Mouse (Mus musculus): ENCODE data around the gene Sec24c.
A peak's percentile ranks its signal among the peaks of the same experiment; 100 is the strongest.

Gene Sec24c

GRCm38 (mm10) chr14:20660827-20661660, 13.1 kb upstream of the Sec24c start:
- DNase-seq (ENCODE audit: low spot score) = peak; percentile 100

- DNase-seq (ENCODE audit: low spot score) = peak; percentile 32
These were observed 12.3 kb upstream of the Sec24c start for GRCm38 (mm10) chr14:20661661-20662331.

DNA sequence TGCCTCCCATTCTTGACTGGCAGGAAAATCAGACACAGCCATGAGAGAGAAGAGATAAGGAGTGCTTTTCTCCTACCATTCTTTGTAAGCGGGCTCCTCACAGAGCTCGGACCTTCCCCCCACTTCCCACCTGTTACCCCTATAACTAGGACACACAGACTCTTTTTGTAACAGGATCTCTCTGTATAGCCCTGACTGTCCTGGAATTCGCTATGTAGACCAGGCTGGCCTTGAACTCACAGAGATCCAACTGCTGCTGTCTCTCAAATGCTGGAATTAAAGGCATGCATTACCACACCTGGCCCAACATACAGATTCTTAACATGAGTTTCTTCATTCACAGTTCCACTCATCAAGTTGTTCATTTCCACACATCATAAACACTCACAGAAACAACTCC, 11.4 kb upstream of the Sec24c start:
- no peak for DNase-seq (ENCODE audit: low spot score)

DNA sequence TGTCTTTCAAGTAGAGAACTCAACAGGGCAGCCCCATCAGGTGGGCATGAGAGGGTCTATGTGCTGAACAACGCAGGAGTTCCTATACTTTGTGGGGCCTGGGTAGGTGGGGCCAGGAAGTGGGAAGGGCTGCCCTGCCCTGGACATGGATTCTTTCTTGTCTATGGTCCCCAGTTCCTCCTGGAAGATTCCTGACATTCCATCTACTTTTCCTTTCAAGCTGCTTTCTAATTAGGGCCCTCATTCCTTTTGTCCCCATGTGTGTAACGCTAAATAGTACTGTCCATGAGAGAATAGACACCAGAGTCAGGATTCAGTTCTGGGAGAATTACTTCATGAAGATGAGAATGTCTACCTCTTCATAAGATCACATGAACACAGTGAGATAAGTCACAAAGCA, 10.5 kb upstream of the Sec24c start:
- no peak for DNase-seq (ENCODE audit: low spot score)

- no peak for DNase-seq (ENCODE audit: low spot score)
These were observed 9.7 kb upstream of the Sec24c start for GRCm38 (mm10) chr14:20664436-20664835.

- no peak for DNase-seq (ENCODE audit: low spot score)
These were observed 6.6 kb upstream of the Sec24c start for GRCm38 (mm10) chr14:20667469-20667868.

- no peak for DNase-seq (ENCODE audit: low spot score)
These were observed 5.8 kb upstream of the Sec24c start, which contains the start of gene Synpo2l for GRCm38 (mm10) chr14:20668154-20668810. Gene Synpo2l (minus strand): TSS chr14:20668354.

GRCm38 (mm10) chr14:20672990-20673389, 1.1 kb upstream of the Sec24c start:
- DNase-seq (ENCODE audit: low spot score) = peak; percentile 69

DNA sequence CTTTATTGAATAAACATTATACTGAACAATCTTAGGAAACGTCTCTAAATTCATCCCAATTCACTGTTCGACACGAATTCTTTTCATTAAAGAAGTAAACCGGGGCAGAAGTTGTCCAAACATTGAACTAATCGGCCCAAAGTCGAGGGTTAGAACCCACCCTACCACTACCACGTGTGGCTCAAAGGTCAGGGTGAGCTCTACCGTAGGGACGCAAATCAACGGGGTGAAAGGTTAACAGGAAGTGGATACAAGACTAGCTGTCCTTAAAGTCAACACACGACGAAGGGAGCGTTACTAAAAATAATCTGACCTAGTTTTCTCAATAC, 409 bp upstream of the Sec24c start:
- DNase-seq (ENCODE audit: low spot score) = no peak

GRCm38 (mm10) chr14:20677906-20678305, 3.8 kb downstream of the Sec24c start:
- DNase-seq (ENCODE audit: low spot score) = no peak

GRCm38 (mm10) chr14:20681742-20682141, 7.6 kb downstream of the Sec24c start:
- no peak for DNase-seq (ENCODE audit: low spot score)

DNA sequence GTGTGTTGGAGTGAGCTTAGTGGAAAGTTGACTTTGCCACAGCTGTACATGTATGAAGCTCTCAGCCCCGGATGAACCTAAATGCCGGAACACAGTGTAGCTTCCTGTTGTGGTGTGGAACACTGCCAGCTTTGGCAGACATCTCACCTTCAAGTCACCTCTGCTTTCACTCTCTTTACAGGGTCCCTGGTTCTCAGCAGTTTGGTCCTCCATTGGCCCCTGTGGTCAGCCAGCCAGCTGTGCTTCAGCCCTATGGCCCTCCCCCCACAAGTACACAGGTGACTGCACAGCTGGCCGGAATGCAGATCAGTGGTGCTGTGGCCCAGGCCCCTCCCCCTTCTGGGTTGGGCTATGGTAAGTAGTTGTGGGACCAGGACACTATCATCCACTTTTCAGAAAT, 8.4 kb downstream of the Sec24c start:
- DNase-seq (ENCODE audit: low spot score) = no peak

GRCm38 (mm10) chr14:20686576-20686975, 12.5 kb downstream of the Sec24c start:
- no peak for DNase-seq (ENCODE audit: low spot score)

DNA sequence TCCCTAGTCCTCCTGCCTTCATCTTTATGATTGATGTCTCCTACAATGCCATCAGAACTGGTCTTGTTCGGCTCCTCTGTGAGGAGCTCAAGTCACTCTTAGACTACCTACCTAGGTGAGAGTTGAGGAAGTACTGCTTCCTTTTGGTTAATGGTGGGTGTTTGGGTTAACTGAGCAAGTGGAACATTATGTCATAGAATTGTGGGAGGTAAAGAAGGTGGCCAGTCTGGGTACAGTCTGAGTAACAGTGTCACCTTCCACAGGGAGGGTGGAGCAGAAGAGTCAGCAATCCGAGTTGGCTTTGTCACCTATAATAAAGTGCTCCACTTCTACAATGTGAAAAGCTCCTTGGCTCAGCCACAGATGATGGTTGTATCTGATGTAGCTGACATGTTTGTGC, 14.9 kb downstream of the Sec24c start:
- no peak for DNase-seq (ENCODE audit: low spot score)

DNA sequence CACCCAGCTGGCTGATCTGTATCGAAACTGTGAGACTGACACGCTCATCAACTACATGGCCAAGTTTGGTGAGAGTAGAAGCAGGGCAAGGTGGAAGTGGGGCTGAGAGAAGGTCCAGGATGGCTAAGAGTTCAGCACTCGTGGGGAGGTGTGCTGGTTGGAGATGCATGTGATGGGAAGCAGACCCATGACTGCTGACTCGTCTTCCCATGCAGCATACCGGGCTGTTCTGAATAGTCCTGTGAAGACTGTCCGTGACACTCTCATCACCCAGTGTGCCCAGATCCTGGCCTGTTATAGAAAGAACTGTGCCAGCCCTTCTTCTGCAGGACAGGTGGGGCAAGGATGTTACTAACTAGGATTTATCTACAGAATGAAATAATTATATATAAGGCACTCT, 17.7 kb downstream of the Sec24c start:
- DNase-seq (ENCODE audit: low spot score) = no peak

DNA sequence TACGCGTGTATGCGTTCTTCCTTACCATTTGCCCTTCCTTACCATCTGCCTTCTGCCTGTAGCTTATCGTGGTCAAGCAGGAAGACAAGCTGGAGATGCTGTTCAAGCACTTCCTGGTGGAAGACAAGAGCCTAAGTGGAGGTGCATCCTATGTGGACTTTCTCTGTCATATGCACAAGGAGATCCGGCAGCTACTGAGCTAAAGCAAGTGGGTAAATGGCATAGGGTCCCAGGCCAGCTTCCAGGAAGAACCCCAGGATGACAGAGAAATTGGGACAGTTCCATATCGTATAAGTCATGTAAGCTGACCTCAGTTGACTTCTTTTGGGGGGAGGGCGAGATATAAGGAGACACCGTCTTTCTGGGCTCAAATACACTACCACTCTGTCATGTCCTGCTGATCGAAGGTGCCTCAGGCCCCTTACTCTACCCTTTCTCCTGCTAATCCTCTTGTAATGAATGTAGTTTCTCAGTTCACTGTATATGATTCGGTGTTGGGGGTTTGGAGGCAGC, 19.5 kb downstream of the Sec24c start:
- no peak for DNase-seq (ENCODE audit: low spot score)

DNA sequence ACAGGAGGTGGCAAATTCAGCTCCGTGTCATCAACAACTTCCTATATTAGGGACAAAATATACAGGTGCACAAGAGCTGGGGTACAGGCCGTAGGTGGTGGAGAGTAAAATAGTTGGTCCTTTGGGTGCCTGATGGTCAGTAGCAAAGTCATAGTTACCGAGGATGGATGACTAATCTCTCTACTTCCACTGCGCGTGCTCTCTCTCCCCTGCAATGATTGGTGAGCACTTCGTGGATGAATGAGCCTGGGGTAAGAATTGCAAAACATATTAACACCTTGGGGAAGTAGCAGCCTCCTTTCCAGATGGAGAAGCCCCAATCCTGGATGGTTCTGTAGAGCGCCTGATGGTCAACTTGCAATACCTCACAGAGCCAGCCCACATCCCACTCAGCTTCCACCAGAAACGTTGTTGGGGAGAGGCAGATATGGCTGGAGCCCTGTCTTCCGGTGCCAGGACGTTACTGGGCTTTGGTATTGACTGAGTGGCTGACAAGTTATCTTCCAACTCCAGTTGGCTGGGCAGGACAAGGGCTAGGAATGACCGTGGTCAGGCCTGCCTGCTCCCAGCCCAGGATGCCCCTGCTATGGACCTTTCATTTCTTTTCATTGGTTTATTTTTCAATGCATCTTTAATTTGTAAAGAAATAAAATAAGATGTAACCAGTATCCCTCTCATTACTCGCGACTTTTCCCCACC, 20.2 kb downstream of the Sec24c start:
- DNase-seq (ENCODE audit: low spot score) = no peak

DNA sequence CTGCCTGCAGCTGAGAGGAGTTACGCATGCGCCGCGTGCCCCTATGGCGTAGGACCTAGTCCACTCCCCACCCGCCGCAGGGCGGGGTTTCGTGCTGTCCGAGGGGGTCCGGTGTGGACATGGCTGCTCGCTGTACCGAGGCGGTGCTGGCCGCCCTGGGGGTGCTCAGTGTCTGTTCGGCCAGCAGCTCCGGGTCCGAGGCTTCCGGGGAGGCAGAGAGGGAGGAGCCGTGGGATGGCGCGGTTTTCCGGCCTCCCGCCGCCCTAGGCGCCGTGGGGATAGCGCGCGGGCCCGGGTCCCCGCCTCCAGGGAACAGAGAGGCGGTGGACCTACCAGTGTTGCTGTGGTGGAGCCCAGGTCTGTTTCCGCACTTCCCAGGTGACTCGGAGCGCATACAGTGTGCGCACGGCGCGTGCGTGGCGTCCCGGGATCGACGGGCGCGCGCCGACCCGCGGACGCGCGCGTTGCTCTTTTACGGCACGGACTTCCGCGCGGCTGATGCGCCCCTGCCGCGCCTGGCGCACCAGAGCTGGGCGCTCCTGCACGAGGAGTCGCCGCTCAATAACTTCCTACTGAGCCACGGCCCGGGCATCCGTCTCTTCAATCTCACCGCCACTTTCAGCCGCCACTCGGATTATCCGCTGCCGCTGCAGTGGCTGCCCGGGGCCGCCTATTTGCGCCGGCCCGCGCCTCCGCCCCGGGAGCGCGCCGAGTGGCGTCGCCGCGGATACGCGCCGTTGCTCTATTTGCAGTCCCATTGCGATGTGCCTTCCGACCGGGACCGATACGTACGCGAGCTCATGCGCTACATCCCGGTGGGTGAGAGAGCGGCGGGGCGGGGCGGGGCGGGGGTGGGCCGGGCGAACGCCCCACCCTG, 21.0 kb downstream of the Sec24c start, which contains the start of gene Fut11:
Gene Fut11, plus strand, starts transcription at position 85 of the 877 bp plus-strand sequence.
- peak; percentile 92 for DNase-seq (ENCODE audit: low spot score)

- DNase-seq (ENCODE audit: low spot score) = peak; percentile 12
These were observed 21.8 kb downstream of the Sec24c start for GRCm38 (mm10) chr14:20695761-20696520.

DNA sequence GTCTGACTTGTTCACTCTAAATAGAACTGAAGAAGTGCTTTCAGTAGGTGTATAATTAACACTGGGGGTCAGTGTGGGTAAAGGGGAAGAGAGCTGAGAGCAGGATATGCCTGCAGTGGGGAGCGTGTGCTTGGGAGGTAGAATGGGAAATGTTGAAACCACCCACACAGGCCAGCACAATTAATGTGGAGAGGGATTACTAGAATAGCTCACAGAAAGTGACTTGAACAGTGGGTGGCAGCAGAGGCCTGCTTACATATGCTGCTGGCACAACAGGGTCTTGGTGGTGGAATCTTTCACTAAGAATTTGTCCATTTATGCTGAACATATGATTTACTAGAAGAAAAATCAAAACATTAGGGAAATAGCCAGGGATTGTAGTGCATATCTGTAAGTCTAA, 22.9 kb downstream of the Sec24c start:
- DNase-seq (ENCODE audit: low spot score) = peak; percentile 69
